Mouse (Mus musculus) erythroblast, adult 5-6 weeks (primary cell): ENCODE measurements around the gene Fkbp14. TPM values are rescaled to one million over a fixed set of nuclear protein-coding genes. Genes with fewer than 3 reads are reported as not detected.

Experiments used
- ATAC-seq: replicated peaks from 2 replicates; pipeline ENCODE4 v1.8.0; 2016; ENCODE audit warnings: moderate number of reproducible peaks, mild to moderate bottlenecking, moderate TSS enrichment, inconsistent platforms; ENCODE audit not compliant: poor library complexity, low FRiP score, severe bottlenecking
- total RNA-seq, 2 experiments: library from RNA; stranded (forward) in 1 of 2; stranded (reverse) in 1 of 2; fragments of 150-400 nt in 1 of 2; fragments of 200-764, 138-1000 nt in 1 of 2; gene quantifications; 2 replicates each; pipeline versions ENCODE4 v1.2.3 to v1.2.4; 2015 to 2017; ENCODE audit warnings: low replicate concordance in 2 of 2

The Fkbp14 gene
- total RNA-seq (2015; ENCODE audit: low replicate concordance) (not detected in 2 replicates), total RNA-seq (2017; ENCODE audit: low replicate concordance) (not detected in 2 replicates)

DNA sequence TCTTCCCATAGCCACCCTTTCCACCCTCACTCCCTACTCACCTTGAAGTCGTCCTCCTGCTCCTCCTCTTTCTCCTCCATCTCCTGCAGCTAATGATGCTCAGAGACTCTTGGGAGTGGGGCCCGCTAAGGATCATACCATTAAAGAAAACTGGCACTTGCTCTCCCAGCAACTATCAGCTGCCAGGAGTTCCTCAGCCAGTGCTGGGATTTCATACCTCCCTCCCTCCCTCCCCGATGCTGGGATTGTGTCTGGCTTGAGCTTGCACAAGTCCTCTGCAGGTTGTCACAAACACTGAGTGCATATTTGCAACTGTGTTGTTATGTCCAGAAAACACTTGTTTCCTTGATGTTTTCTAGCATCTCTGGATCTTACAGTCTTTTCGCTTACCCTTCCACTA lies at the start of gene Fkbp14:
Gene Fkbp14 (minus strand): TSS at position 101 of the 400 bp plus-strand sequence.
- ATAC-seq: no peak

DNA sequence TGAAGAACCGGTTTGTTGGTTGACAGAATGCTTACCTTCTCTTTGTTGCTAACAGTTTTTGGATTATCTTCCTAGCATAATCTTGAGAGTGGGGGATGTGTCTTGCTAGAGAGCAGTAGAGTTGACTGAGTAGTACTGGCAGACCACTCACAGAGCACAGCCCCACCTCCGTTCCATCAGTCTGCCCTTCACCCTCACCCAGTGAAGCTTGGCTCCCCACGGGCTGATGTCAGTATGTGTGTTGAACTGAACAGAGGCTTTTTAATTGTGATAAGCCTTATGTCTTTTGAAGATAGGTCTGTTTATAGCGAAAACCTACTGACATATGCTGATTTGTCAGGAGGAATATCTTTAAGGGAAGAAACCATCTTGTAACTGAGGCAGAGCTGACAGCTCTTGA lies 46.1 kb upstream of the Fkbp14 start:
- no peak for ATAC-seq

DNA sequence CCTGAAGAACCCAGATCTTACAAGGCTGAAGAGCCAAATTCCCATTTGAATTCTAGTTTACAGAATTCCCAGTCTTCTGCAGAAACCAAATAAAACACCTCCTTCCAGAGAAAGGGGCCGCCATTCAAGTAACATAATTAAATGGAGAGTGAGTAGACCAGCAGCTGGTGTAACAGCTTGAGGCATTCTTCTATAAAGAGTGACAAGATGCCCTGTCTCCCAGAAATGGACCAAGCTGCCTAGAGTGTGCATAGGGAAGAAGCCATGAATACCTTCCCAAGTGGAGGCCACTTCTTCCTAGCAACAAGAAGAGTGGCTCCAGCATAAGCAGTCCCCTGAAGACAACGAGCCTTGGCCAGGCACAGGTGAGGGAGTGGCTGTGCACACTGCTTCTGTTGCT lies 44.8 kb upstream of the Fkbp14 start:
- no peak for ATAC-seq

DNA sequence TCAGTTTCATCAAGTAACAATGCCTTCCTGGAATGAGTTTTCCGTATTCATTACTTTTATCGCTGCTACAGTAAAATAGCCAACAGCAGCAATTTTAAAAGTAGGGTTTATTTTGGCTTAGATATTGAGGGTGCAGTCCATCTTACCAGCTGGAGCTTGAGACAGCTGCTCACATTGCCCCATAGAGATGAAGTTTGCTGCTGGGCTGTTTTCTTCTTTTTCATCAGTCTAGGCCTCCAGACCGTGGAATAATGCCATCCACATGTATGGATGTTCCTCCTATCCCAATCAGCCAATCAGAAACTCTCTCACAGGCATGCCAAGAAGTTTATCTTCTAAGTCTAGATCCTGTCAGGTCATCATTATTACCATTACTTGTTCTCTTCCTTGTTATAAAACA lies 42.8 kb upstream of the Fkbp14 start:
- ATAC-seq: no peak

DNA sequence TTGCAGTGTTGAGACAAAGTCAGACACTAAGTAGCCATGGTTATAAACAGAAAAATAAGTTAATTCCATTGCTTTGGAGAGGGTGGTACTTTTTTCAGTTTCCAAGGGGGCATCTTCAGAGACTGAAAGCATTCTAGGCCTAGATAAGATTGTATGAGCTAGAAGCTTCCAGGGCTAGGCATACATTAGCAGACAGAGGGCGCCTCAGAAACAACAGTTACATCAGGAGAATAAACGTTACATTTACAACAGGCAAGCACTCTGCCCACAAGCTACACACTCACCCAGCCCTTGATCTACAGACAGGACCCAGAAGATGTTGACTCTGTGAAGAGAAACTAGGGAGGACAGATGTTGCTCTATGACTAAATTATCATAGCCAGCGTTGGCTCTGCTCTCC lies 34.4 kb upstream of the Fkbp14 start:
- ATAC-seq: no peak

DNA sequence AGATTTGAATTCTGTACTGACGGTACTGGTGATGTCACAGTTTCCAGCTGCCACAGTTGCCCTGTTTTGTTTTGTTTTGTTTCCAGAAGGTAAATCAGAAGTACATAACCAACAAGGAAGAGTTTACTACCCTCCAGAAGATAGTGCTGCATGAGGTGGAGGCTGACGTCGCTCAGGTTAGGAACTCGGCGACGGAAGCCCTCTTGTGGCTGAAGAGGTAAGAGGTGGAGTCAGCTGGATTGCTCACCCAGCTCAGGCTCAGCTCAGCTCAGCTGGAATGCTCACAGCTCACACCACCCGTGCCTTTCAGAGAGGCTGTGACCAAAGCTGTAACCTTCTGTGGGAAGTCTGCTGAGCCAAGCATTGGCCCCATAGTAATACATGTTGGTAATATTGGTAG lies 32.6 kb upstream of the Fkbp14 start:
- no peak for ATAC-seq

DNA sequence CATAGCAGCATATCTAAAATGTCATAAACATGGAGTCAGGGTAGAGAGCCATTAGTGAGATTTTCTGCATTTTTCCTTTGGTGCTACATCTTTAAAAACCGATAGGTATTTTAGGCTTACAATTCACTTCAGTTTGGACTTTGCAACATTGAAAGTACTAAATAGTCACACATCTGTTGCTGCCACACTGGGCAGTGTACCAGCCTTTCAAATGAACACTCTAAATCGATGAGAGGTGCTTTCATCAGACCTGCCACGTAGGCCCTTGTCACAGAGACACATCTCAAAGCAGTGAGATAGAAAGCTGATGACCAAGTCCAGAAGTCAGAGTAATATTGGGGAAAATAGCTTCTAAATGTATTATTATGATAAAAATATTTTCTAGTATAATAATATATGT lies 31.3 kb upstream of the Fkbp14 start:
- no peak for ATAC-seq

DNA sequence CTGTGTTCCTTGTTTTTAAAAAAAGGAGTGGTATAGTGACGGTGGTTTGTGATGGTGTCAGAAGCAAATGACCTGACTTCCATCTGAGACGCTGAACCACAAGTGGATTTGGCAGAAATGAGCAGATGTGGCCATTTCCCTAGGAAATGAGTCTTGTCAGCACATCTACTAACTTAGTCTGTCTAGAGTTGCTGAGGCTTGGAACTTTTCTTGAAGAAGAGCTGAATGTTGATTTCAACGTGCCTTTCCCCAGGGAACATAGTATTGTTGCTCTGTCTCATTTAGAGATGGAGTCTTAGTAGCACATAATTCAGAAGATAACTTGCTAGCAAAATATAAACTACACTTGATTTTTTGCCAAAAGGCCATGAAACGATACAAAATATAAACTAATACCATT lies 23.2 kb upstream of the Fkbp14 start:
- ATAC-seq: no peak

DNA sequence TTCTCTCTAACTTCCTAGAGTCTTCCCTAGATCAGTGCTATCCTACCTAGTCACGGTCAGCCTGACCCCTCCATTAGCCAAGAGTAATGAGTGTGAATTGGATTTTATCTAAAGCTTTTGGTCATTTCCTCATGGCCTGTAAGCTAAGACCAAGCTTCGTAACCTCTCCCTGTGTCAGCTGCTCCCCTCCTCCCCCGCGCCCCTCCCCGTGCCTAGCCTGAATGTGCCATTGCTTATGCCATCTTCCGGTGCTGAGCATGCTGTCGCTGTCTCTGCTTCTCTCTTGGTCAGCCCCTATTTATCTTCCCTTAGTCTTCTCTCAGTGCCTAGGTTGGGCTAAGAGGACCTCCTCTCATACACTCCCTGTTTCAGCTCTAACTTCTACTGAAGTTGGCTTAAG lies 22.4 kb upstream of the Fkbp14 start:
- ATAC-seq: no peak

DNA sequence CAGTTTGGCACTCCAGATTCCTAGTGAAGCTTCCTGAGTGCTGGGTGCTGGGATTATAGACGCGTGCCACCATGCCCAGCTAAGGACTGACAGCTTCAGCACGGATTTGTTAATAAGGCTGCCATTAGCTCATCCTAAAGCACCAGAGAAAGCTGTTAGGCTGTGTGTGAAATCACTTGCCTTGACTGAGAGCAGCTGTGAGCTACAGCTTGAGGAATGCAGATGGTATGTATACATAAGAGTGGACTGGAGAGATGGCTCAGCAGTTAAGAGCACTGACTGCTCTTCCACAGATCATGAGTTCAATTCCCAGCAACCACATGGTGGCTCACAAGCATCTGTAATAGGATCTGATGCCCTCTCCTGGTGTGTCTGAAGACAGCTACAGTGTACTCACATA lies 20.3 kb upstream of the Fkbp14 start:
- no peak for ATAC-seq

DNA sequence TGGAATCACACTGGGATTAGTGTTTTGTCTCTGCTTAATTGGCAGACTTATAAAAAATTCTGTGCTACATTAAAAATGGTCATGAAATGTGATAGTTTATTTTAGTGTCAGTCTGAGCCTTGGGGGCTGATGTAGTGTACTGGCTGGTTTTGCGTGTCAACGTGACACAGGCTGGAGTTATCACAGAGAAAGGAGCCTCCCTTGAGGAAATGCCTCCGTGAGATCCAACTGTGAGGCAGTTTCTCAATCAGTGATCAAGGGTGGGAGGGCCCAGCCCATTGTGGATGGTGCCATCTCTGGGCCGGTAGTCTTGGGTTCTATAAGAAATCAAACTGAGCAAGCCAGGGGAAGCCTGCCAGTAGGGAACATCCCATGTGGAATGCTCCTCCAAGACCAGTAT lies 9.1 kb upstream of the Fkbp14 start:
- ATAC-seq: no peak

DNA sequence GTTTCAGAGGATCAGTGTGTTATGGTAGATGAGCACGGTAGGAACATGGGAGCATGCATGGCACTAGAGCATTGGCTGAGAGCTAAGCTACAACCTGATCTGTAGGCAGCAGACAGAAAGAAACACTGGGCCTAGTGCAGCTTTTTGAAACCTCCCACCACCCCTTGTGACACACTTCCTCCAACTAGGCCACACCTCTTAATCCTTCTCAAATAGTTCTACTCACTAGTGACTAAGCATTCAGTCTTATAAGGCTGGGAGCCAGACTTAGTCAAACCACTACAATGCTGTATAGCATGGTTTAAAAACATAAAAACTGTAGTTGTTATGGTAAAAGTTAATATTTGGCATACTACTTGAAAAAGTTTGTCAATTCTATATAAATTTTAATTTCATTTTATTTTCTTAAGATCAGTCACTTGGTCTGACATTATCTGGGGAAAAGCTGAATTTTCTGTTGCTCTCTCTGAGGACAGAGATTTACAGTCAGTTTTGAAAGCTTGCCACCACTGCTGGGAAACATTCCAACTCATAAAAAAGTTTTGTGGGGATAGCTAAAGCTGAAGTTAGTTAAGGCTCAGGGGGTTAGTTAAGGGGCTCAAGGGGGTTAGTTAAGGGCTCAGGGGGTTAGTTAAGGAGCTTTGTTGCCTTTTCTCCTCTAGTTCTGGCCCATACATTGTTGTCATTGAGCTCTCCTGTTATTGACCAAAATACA lies 7.0 kb upstream of the Fkbp14 start:
- ATAC-seq: no peak

DNA sequence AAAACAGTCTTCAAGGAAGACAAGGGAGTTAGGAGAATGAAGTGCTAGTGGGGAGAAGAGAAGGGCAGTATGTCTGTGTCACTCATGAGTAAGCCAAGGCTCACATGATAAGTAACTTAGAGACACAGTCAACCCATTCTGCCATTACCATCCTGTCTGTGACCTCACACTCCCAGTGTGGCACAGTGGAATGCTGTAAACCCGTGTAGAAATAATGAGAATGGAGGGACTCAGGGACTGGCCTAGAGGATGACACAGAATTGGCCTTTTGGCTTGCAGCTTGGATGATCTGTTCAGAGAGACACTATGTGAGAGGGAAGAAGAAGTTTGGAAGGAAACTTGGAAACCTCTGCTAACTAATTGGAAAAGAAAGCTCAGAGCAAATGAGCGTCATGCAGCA lies 5.8 kb upstream of the Fkbp14 start:
- no peak for ATAC-seq

DNA sequence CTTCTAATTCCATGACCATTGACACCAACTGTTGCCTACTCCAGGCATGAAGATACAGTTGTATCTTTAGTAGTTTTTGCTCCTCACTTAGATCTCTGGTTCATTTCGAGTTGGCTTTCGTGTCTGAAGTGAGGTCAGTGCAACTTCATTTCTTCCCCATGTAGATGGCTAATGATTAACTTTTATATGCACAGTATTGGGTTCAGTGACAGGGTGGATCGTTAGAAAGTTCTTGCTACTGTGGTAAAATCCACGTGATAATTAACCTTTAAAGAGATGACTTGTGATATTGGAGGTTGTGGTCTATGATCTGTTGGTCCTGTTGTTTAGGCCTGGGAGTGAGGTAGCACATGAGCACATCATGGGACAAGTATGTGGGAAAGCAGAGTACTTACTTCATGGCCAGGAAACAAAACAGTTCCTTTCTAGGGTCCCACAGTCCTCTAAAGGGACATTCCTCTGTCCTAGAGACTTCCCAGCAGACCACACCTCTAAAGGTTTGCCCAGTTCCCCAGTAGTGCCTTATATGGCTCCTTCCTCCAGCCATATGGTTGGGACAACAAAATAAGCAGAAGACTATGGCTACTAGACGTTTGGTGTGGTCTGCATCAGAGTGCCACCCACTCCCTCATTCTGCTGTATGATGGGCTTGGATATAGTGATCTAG lies 3.7 kb upstream of the Fkbp14 start:
- no peak for ATAC-seq

DNA sequence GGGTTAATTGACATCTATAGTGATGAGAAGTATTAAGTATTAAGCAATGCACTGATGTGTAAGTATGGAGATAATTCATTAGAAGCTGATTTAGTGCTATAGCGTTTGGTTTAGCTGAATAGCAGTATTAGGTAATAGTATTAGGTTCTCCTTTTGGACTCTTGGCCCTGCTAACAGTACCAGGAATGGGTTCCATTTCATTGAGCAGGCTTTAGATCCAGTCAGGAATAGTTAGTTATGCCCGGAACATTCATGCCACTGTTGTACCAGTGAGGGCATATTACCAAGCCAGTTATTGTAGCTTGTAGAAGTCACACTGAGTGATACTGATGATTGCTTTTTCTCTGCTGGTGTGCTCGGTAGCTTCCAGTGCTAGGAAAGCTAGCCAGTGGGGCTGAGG lies 603 bp upstream of the Fkbp14 start:
- no peak for ATAC-seq

DNA sequence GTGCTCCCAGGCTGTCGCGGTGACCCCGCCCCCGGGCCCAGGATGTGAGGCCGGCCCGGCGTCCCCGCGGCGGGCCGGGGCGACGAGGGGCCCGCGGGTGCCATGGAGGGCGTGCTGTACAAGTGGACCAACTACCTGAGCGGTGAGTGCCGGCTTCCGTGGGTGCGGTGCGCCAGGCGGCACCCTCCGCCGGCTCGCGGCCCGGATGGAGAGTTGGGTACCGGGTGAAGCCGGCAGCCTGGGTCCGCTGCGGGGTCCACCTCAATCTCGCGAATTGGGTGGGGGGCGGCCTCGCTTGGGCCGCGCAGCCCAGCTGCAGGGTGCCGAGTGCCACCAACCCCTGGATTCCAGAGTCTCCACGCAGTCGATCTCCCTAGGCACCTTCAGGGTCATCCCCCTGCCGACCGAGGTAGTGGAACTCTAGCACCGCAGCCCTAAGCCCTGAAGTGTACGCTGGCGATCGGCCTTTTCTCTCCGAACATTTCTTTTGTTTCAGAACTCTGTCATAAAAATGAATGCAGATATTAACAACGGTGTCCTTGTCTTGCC lies 1.7 kb downstream of the Fkbp14 start:
- ATAC-seq: no peak

DNA sequence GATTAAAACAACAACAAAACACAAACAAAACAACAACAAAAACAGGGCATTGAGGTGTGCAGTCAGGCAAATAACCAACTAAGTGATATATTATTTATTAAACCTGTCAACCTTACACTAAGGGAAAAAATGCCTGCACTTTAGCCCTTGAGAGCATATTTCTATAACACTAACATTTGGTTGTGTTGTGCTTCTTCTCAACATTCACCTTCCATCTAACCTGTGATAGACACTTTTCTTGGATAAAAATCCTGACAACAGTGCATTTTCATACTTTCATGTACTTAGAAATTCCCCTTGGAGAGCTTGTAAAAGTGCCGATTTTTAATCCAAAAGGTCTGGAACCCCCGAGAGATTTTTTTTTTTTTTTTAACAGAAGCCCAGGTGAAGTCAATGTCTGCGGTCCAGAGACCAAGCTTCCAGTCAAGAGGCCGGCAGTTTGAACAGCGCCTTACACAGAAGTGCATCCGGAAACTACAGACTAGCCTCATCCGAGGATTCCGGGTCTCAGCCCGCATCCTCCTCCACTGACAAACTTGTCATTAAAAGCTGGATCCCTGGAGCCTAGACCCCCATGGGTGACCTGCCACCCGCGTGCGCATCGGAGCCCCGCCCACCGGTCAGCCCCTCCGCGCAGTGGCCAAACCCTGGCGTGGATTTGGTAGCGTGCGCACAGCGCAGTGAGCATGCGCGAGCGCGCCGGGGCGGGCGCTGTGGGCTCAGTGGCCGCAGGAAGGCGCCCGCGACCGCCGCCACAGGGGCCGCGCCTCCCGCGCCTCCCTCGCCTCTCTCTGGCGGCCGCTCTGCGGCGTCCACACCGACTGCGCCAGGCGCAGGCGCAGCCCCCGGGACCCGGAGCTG lies 2.4 kb downstream of the Fkbp14 start, which contains the start of gene Plekha8:
Gene Plekha8 (plus strand): TSS at position 643 of the 861 bp plus-strand sequence.
- peak; percentile 81 for ATAC-seq

DNA sequence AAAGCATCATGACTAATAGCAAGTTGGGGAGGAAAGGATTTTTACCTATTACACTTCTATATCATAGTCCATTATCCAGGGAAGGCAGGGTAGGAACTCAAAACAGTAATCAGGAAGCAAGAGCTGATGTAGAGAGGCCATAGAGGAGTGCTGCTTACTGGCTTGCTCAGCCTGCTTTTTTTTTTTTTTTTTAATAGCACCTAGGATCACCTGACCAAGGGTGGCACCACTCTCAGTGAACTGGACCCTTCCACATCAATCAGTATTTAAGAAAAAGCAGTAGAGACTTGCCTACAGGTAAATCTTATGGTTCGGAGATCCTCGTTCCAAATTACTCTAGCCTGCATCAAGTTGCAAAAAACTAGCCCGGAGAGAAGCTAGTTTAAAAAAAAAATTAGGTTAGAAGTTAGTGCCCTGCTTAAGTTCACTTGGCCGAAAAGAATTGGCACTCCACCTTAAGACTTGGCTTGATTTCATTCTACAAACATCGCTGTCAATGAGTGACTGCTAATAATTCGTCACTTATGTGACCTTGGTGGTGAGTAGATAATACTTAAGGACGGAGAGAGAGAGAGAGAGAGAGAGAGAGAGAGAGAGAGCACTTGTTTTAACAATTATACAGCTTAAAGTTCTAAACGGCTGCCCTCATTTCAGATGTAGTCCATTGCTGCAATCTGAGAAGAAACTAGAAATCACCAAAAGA lies 3.2 kb downstream of the Fkbp14 start:
- ATAC-seq: no peak

DNA sequence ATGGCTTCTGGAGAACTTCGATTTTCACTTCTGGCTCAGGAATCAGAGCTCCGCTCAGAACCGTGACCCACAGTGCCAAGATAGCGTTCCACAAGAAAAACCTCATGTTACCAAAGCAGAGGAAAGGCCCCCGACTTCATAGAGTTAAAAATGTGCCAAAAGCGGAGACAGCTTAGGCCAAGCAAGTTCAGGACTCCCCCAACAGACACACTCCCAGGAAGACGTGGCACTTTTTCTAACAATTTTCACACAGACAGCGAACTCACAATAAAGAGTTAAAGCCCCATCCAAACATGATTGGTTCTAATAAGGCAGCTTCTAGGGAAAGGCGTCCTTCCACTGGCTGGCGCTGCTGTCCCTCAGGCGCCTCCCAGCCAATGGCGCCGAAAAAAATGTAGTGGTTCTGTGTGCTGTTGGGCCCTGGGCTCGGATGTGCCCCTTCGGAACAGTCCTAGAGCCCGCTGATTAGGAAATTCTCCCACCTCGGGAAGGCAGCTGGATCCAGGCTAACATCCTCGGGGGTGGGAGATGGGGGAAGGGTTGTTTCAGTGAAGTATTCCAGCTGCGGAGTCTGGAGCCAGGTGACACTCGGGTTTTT lies 4.1 kb downstream of the Fkbp14 start:
- peak; percentile 74 for ATAC-seq
